Mouse (Mus musculus) liver, adult 2 months (tissue): ENCODE data around the gene Cela3a. TPM values are rescaled to one million over a fixed set of nuclear protein-coding genes. Genes with fewer than 3 reads are reported as not detected.

Experiments
- DNase-seq: peaks from one replicate; pipeline ENCODE4 v3.0.0-alpha.2; 2011; ENCODE audit warnings: low read depth, low spot score; ENCODE audit errors: extremely low read depth
- H3K27ac ChIP-seq: fragments of 200-500 bp; replicated peaks from 2 replicates; pipeline ENCODE4 v1.5.1; 2012; ENCODE audit warnings: low read depth, mild to moderate bottlenecking, control low read depth, inconsistent platforms, low read length; ENCODE audit not compliant: insufficient read depth
- H3K27me3 ChIP-seq: fragments of 200-500 bp; 2 replicates; pipeline ENCODE4 v1.6.1; 2012; ENCODE audit warnings: mild to moderate bottlenecking, moderate library complexity, low read length, inconsistent platforms; ENCODE audit not compliant: control insufficient read depth, insufficient read depth
- H3K36me3 ChIP-seq: fragments of 200-500 bp; 2 replicates; pipeline ENCODE4 v1.6.1; 2012; ENCODE audit warnings: low read length, inconsistent platforms; ENCODE audit not compliant: control insufficient read depth, insufficient read depth
- H3K4me1 ChIP-seq: fragments of 200-500 bp; 2 replicates; pipeline ENCODE4 v1.6.1; 2011; ENCODE audit warnings: low read length; ENCODE audit not compliant: control insufficient read depth, insufficient read depth
- H3K4me3 ChIP-seq: fragments of 200-500 bp; 2 replicates; pipeline ENCODE4 v1.5.1; 2011; ENCODE audit warnings: low read depth, mild to moderate bottlenecking, control low read depth, low read length, moderate library complexity; ENCODE audit not compliant: insufficient read depth
- H3K79me2 ChIP-seq: fragments of 200-500 bp; 2 replicates; pipeline ENCODE4 v1.6.1; 2012; ENCODE audit warnings: inconsistent platforms, mild to moderate bottlenecking, low read length, moderate library complexity; ENCODE audit not compliant: control insufficient read depth, insufficient read depth
- H3K9ac ChIP-seq: fragments of 200-500 bp; 2 replicates; pipeline ENCODE4 v1.6.1; 2012; ENCODE audit warnings: low read depth, mild to moderate bottlenecking, control low read depth, inconsistent platforms, low read length
- CTCF ChIP-seq: fragments of 200-500 bp; IDR thresholded peaks from 2 replicates; pipeline ENCODE4 v1.5.1; 2011; ENCODE audit warnings: low read depth, low read length, control low read depth
- POLR2A ChIP-seq: fragments of 200-500 bp; IDR thresholded peaks from 2 replicates; pipeline ENCODE4 v1.6.1; 2011; ENCODE audit warnings: low read length, control low read depth; ENCODE audit not compliant: insufficient read depth; ENCODE audit errors: extremely low read depth
- WGBS: fragments of 180-500 bp; shearing (Covaris S2); methylation state at CpG from one replicate; pipeline ENCODE4 v1.1.7; 2018; 5-methylcytosine and 5-hydroxymethylcytosine counted together
- polyA plus RNA-seq: library from polyadenylated mRNA; depleted of rRNA; stranded (reverse); fragments of >200 nt; gene quantifications from 2 replicates; pipeline ENCODE4 v1.2.3, GENCODE M21; 2012; rRNA removed
- total RNA-seq: library from RNA; depleted of rRNA; stranded (reverse); fragments of >200 nt; gene quantifications from 2 replicates; pipeline ENCODE4 v1.2.3, GENCODE M21; 2014; rRNA removed

Cela3a gene
- total and polyA plus RNA-seq, 2 experiments, result not detected

GRCm38 (mm10) chr4:137360996-137361395, 48.6 kb downstream of the Cela3a start:
- DNase-seq, result no peak
- no peak overlapping the region for H3K27ac ChIP-seq
- 94% methylated on average over 3 of the region's 3 CpGs for WGBS
- no peaks in the 10 kb centered on the region for H3K4me1 ChIP-seq
- no peaks in the 10 kb centered on the region for H3K36me3 ChIP-seq
- no peaks in the 10 kb centered on the region for H3K27me3 ChIP-seq
- no peak overlapping the region for H3K9ac ChIP-seq
- no peak for TF ChIP-seq POLR2A
- TF ChIP-seq CTCF, result no peak
- no peak overlapping the region for H3K4me3 ChIP-seq
- H3K79me2 ChIP-seq, result peaks cover 12% of the 10 kb centered on the region

GRCm38 (mm10) chr4:137358291-137359002, 51.1 kb downstream of the Cela3a start:
- Histone ChIP-seq H3K9ac (no peak overlapping the region; the same call in 1 of the 2 replicates), H3K36me3 (peaks cover 2% of the 10 kb centered on the region), H3K4me1 (peaks cover 6% of the 10 kb centered on the region), H3K27me3 (no peaks in the 10 kb centered on the region), H3K4me3 (no peak overlapping the region), H3K27ac (no peak overlapping the region), H3K79me2 (peaks cover 19% of the 10 kb centered on the region)
- TF ChIP-seq CTCF (no peak), POLR2A (no peak)
- DNase-seq, result no peak
- WGBS, result 65% methylated on average over 14 of the region's 14 CpGs

- DNase-seq, result peak; percentile 80
- WGBS, result under 1% methylated on average over 39 of the region's 44 CpGs
- Histone ChIP-seq H3K27ac (peak within 1 kb of the TSS; percentile 98), H3K27me3 (no peaks in the 10 kb centered on the region), H3K9ac (peak within 1 kb of the TSS; percentile 100), H3K36me3 (peaks cover 2% of the 10 kb centered on the region), H3K79me2 (peaks cover 25% of the 10 kb centered on the region), H3K4me3 (peak within 1 kb of the TSS; percentile 97), H3K4me1 (peaks cover 11% of the 10 kb centered on the region)
- TF ChIP-seq CTCF (no peak), POLR2A (peak; percentile 92)
Measured at GRCm38 (mm10) chr4:137357517-137358254, 51.9 kb downstream of the Cela3a start, which contains the start of gene Cdc42. TSS of gene Cdc42 (minus strand) at chr4:137357720.

- Histone ChIP-seq H3K4me1 (peaks cover 13% of the 10 kb centered on the region), H3K4me3 (peak overlapping the region; percentile 97), H3K36me3 (peaks cover 2% of the 10 kb centered on the region), H3K79me2 (peaks cover 26% of the 10 kb centered on the region), H3K27ac (peak overlapping the region; percentile 98), H3K9ac (peak overlapping the region; percentile 100), H3K27me3 (no peaks in the 10 kb centered on the region)
- DNase-seq, result peak; percentile 64
- TF ChIP-seq CTCF, result no peak
- TF ChIP-seq POLR2A, result 0 out of 2 replicates have a peak, but pooled peaks have one; percentile 15
- under 1% methylated on average over 77 of the region's 90 CpGs for WGBS
Measured at GRCm38 (mm10) chr4:137356674-137357510, 52.7 kb downstream of the Cela3a start.

Other genes starting within 250 kb of the Cela3a start
- gene Wnt4, start 132.3 kb downstream of the Cela3a start, total RNA-seq, result 0.40 and 0.46 TPM in 2 replicates
- gene Wnt4, start 132.3 kb downstream of the Cela3a start, polyA plus RNA-seq, result 0.80 and 1.4 TPM in 2 replicates
- gene Cdc42, start 52.1 kb downstream of the Cela3a start, total RNA-seq, result 124 and 131 TPM in 2 replicates
- 35.8 and 36.9 TPM in 2 replicates for gene Cdc42, start 52.1 kb downstream of the Cela3a start, polyA plus RNA-seq
- gene Cela3b, start 20.7 kb upstream of the Cela3a start, total RNA-seq, result 16.6 and 59.5 TPM in 2 replicates
- gene Cela3b, start 20.7 kb upstream of the Cela3a start, polyA plus RNA-seq, result 0.42 and 1.0 TPM in 2 replicates
- gene 1700013G24Rik, start 43.5 kb upstream of the Cela3a start, total RNA-seq, result not detected in 2 replicates
- gene 1700013G24Rik, start 43.5 kb upstream of the Cela3a start, polyA plus RNA-seq, result 0.09 TPM in 1 of 2 replicates, not detected in the other
- gene Hspg2, start 59.0 kb upstream of the Cela3a start, total RNA-seq, result 7.2 and 11.8 TPM in 2 replicates
- 7.2 and 7.6 TPM in 2 replicates for gene Hspg2, start 59.0 kb upstream of the Cela3a start, polyA plus RNA-seq
- not detected in 2 replicates for gene Ldlrad2, start 164.8 kb upstream of the Cela3a start, total RNA-seq
- gene Ldlrad2, start 164.8 kb upstream of the Cela3a start, polyA plus RNA-seq, result not detected in 2 replicates
- gene Usp48, start 184.0 kb upstream of the Cela3a start, total RNA-seq, result 19.6 and 24.7 TPM in 2 replicates
- gene Usp48, start 184.0 kb upstream of the Cela3a start, polyA plus RNA-seq, result 15.1 and 21.8 TPM in 2 replicates